ENCODE assay signal across 10 mouse cellular contexts in the genomic region with DNA sequence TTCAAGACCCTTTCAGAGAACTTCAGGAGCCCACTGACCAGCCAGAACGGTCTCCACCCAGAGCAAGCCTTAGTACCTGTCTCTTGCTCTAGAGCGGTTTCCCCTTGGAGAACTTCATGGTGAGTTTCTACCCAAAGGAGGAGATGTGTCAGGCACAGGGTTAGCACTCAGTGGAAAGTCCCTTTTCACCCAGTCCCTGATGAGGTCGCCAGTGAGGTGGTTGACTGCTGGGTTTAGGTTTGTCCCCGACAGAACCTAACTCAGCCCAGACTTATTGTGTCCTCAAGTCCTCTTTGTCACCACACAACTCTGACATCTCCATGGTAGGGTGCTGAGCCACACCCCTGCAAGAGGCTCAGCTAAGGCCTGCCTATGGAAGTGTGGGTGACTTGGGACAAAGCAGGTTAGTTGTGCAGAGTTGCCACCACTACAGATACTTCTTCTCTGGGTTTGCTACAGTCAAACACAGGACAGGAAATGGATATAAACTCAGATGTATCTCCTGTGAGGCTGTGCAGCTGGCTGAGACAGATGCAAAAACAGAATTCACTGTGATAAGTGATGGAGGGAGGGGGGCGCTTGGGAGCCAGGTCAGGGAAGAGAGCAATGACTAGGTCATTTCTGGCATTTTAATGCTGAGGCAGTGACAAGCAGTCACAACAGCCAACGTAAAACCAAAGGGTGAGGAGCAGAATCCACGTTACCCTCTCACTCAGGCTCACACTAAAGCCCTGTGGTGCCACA. TPM values are rescaled to one million over a fixed set of nuclear protein-coding genes. Genes with fewer than 3 reads are reported as not detected.
DNase-seq lines count a peak whose midpoint lies in the region; ATAC-seq and TF ChIP-seq lines count a peak whose summit lies in the region.
"Had no signal": no experiment of that assay in that cellular context is flagged by ENCODE, and none has a peak within 500 bp of the region (broad histone marks: within the 10 kb centered on the region; RNA-seq: fewer than 3 reads in every experiment).

No protein-coding gene starts in this region.

- TF ChIP-seq POLR2A in lung, adult 2 months (IDR thresholded peaks at IDR 0.05; ENCODE audit: borderline replicate concordance, extremely low read depth, low read depth, low read length) = no peak

- no peak for ATAC-seq in lung, embryonic 16.5 days (ENCODE audit: low read depth)
- ATAC-seq in G1E (ENCODE audit: extremely low read depth, insufficient number of reproducible peaks, low FRiP score, poor library complexity, severe bottlenecking) = 0 out of 2 replicates have a peak, but pooled peaks have one; percentile 5
- peak; percentile 25; the same call in 1 of the 2 replicates for ATAC-seq in liver, embryonic 11.5 days (replicated peaks; ENCODE audit: low FRiP score)
- ATAC-seq: activated CD4-positive, CD25-positive, alpha-beta regulatory T cell, adult 4 months had no signal

- peak overlapping the region; percentile 6; the same call in 1 of the 2 replicates for H3K4me2 ChIP-seq in lung, embryonic 16.5 days (ENCODE audit: low read depth, low read length)
- peak overlapping the region; percentile 8; the same call in 1 of the 2 replicates for H3K4me2 ChIP-seq in liver, embryonic 11.5 days

- DNase-seq in lung, adult 2 months = no peak
- no peak for DNase-seq in G1E (ENCODE audit: low spot score)
- DNase-seq in liver, embryonic 11.5 days (ENCODE audit: low spot score) = no peak
- peak; percentile 24 for DNase-seq in splenic B cell, adult 2 months (ENCODE audit: low read depth, low spot score)
- no peak for DNase-seq in left cerebral cortex, adult 11 months (ENCODE audit: low spot score)
- no peak for DNase-seq in kidney, adult 18-20 months
- DNase-seq: cerebellum, adult 8-10 months had no signal

- 48% methylated on average over 7 of the region's 7 CpGs for WGBS in lung, embryonic 16.5 days
- WGBS in lung, adult 2 months = 59% methylated on average over 7 of the region's 7 CpGs
- WGBS in liver, embryonic 11.5 days = 49% methylated on average over 7 of the region's 7 CpGs

- H3K4me1 ChIP-seq in lung, embryonic 16.5 days (replicated peaks; ENCODE audit: control insufficient read depth, insufficient read depth, low read length) = peaks cover 12% of the 10 kb centered on the region
- H3K4me1 ChIP-seq in lung, adult 2 months (ENCODE audit: control insufficient read depth, insufficient read depth, low read length) = 0 out of 2 replicates have a peak, but pooled peaks cover 3% of the 10 kb centered on the region
- peaks cover 54% of the 10 kb centered on the region for H3K4me1 ChIP-seq in G1E (ENCODE audit: insufficient read depth, low read depth, low read length)
- peaks cover 19% of the 10 kb centered on the region for H3K4me1 ChIP-seq in liver, embryonic 11.5 days (replicated peaks; ENCODE audit: control insufficient read depth, insufficient read depth, low read length)

- H3K27me3 ChIP-seq in lung, embryonic 16.5 days (ENCODE audit: control insufficient read depth, insufficient read depth, low read depth, low read length) = no peaks in the 10 kb centered on the region
- H3K27me3 ChIP-seq in G1E (ENCODE audit: insufficient read depth, low read length) = no peaks in the 10 kb centered on the region
- H3K27me3 ChIP-seq in liver, embryonic 11.5 days (replicated peaks; ENCODE audit: control insufficient read depth, insufficient read depth, low read length) = no peaks in the 10 kb centered on the region
- no peaks in the 10 kb centered on the region for H3K27me3 ChIP-seq in splenic B cell, adult 2 months (ENCODE audit: control insufficient read depth, insufficient read depth, low read length, poor library complexity, severe bottlenecking)

- no peak for TF ChIP-seq CTCF in lung, adult 2 months (IDR thresholded peaks at IDR 0.05; ENCODE audit: insufficient read depth, low read length)
- no peak for TF ChIP-seq CTCF in G1E (IDR thresholded peaks at IDR 0.05; ENCODE audit: low read depth, low read length)

- H3K9ac ChIP-seq in lung, embryonic 16.5 days (ENCODE audit: low read length) = 0 out of 2 replicates have a peak overlapping the region, but pooled peaks have one; percentile 4
- peak overlapping the region; percentile 25; the same call in 1 of the 2 replicates for H3K9ac ChIP-seq in liver, embryonic 11.5 days (ENCODE audit: low read depth, low read length)

- H3K4me3 ChIP-seq in lung, embryonic 16.5 days (ENCODE audit: low read length) = no peak overlapping the region
- H3K4me3 ChIP-seq in lung, adult 2 months (replicated peaks; ENCODE audit: extremely low read depth, low read depth, low read length) = no peak overlapping the region
- no peak overlapping the region for H3K4me3 ChIP-seq in G1E (ENCODE audit: low read depth, low read length)
- no peak overlapping the region for H3K4me3 ChIP-seq in liver, embryonic 11.5 days (ENCODE audit: low read depth, low read length)

- no peaks in the 10 kb centered on the region for H3K36me3 ChIP-seq in lung, embryonic 16.5 days (ENCODE audit: control insufficient read depth, insufficient read depth, low read length)
- H3K36me3 ChIP-seq in G1E (replicated peaks) = no peaks in the 10 kb centered on the region
- H3K36me3 ChIP-seq in liver, embryonic 11.5 days (ENCODE audit: control insufficient read depth, insufficient read depth, low read length) = no peaks in the 10 kb centered on the region
- H3K36me3 ChIP-seq in splenic B cell, adult 2 months (ENCODE audit: control insufficient read depth, insufficient read depth, low read length, poor library complexity, severe bottlenecking) = no peaks in the 10 kb centered on the region

- no peaks in the 10 kb centered on the region for H3K9me3 ChIP-seq in lung, embryonic 16.5 days (ENCODE audit: control insufficient read depth, low read length)
- H3K9me3 ChIP-seq in G1E (replicated peaks) = no peaks in the 10 kb centered on the region
- H3K9me3 ChIP-seq in liver, embryonic 11.5 days (ENCODE audit: control insufficient read depth, low read length) = no peaks in the 10 kb centered on the region

- peak overlapping the region; percentile 88 for H3K27ac ChIP-seq in lung, embryonic 16.5 days (ENCODE audit: low read length)
- peak overlapping the region; percentile 78; the same call in 1 of the 2 replicates for H3K27ac ChIP-seq in liver, embryonic 11.5 days (ENCODE audit: low read depth, low read length)

RNA-seq across cellular contexts. Expression of gene Adgrg1, which starts 20.8 kb away (rescaled TPM):
- polyA plus RNA-seq in lung, embryonic 16.5 days (2015; fragmentation: Nextera tagmentation; extraction: Ambion mirVana) = 39.8 and 42.9 TPM in 2 replicates
- 192 and 233 TPM in 2 replicates for polyA plus RNA-seq in lung, adult 2 months (2012; rRNA removed)
- 339 and 345 TPM in 2 replicates for total RNA-seq in G1E (2014; fragmentation: Nextera tagmentation)
- 54.0 and 57.7 TPM in 2 replicates for total RNA-seq in G1E (2017)
- 211 and 229 TPM in 2 replicates for polyA plus RNA-seq in G1E (2012)
- polyA plus RNA-seq in liver, embryonic 11.5 days (2014; fragmentation: Nextera tagmentation; extraction: Ambion mirVana) = 125 and 137 TPM in 2 replicates

RNA-seq across cellular contexts. Expression of gene Adgrg5, which starts 30.3 kb away (rescaled TPM):
- polyA plus RNA-seq in lung, embryonic 16.5 days (2015; fragmentation: Nextera tagmentation; extraction: Ambion mirVana) = 0.15 and 0.73 TPM in 2 replicates
- 4.8 and 5.3 TPM in 2 replicates for polyA plus RNA-seq in lung, adult 2 months (2012; rRNA removed)
- 3.2 and 6.4 TPM in 2 replicates for total RNA-seq in G1E (2014; fragmentation: Nextera tagmentation)
- total RNA-seq in G1E (2017) = 0.76 and 0.87 TPM in 2 replicates
- 1.9 and 2.9 TPM in 2 replicates for polyA plus RNA-seq in G1E (2012)
- polyA plus RNA-seq in liver, embryonic 11.5 days (2014; fragmentation: Nextera tagmentation; extraction: Ambion mirVana) = 1.9 and 2.0 TPM in 2 replicates
- total RNA-seq: left cerebral cortex, postnatal 36 days had no signal

RNA-seq across cellular contexts. Expression of gene Ccdc102a, which starts 35.9 kb away (rescaled TPM):
- 18.2 and 18.5 TPM in 2 replicates for polyA plus RNA-seq in lung, embryonic 16.5 days (2015; fragmentation: Nextera tagmentation; extraction: Ambion mirVana)
- 19.0 and 21.2 TPM in 2 replicates for polyA plus RNA-seq in lung, adult 2 months (2012; rRNA removed)
- total RNA-seq in G1E (2014; fragmentation: Nextera tagmentation) (5.5 and 7.7 TPM in 2 replicates), G1E (2017) (3.3 and 4.5 TPM in 2 replicates)
- 20.5 and 26.3 TPM in 2 replicates for polyA plus RNA-seq in G1E (2012)
- polyA plus RNA-seq in liver, embryonic 11.5 days (2014; fragmentation: Nextera tagmentation; extraction: Ambion mirVana) = 16.4 and 17.6 TPM in 2 replicates
